Mouse (Mus musculus) lung, embryonic 14.5 days (tissue): ENCODE measurements at regions not wholly inside any gene's neighbourhood (a gene's known extent, or its start where the extent isn't known, plus 50 kb on each side); places are given as distances from the start of the nearest gene placed in this dataset.
"Not testable (repeated sequence)": the region's sequence is repeated elsewhere in the genome, so short reads cannot be mapped to it uniquely, and the experiment has no call there.

Experiments
- ATAC-seq: fragments of 200-750 bp; cut with Nextera tagmentation; 2 replicates; pipeline ENCODE4 v1.8.0; 2017; ENCODE audit warnings: mild to moderate bottlenecking, moderate TSS enrichment, moderate library complexity; ENCODE audit not compliant: insufficient read depth
- DNase-seq: peaks from one replicate; pipeline ENCODE4 v3.0.0-alpha.2; 2015
- H3K27ac ChIP-seq: fragments of 300-500 bp; sonication (generic); 2 replicates; pipeline ENCODE4 v1.5.1; 2014; ENCODE audit warnings: low read depth, mild to moderate bottlenecking, moderate library complexity
- H3K27me3 ChIP-seq: fragments of 300-500 bp; sonication (generic); 2 replicates; pipeline ENCODE4 v1.6.1; 2014; ENCODE audit warnings: low read length, control low read depth; ENCODE audit not compliant: insufficient read depth
- H3K36me3 ChIP-seq: fragments of 300-500 bp; sonication (generic); 2 replicates; pipeline ENCODE4 v1.6.1; 2014; ENCODE audit warnings: control low read depth; ENCODE audit not compliant: insufficient read depth
- H3K4me1 ChIP-seq: fragments of 300-500 bp; sonication (generic); 2 replicates; pipeline ENCODE4 v1.6.1; 2014; ENCODE audit warnings: antibody characterized with exemption, control low read depth; ENCODE audit not compliant: insufficient read depth
- H3K4me2 ChIP-seq: fragments of 300-500 bp; sonication (generic); 2 replicates; pipeline ENCODE4 v1.6.1; 2014; ENCODE audit warnings: mild to moderate bottlenecking
- H3K4me3 ChIP-seq: fragments of 300-500 bp; sonication (generic); 2 replicates; pipeline ENCODE4 v1.5.1; 2014; ENCODE audit warnings: low read depth, low read length
- H3K9ac ChIP-seq: fragments of 300-500 bp; sonication (generic); 2 replicates; pipeline ENCODE4 v1.6.1; 2014
- H3K9me3 ChIP-seq: fragments of 300-500 bp; sonication (generic); 2 replicates; pipeline ENCODE4 v1.6.1; 2016; ENCODE audit warnings: low read depth, low read length, control low read depth
- CTCF ChIP-seq: IDR thresholded peaks from 2 replicates; pipeline ENCODE4 v1.5.1; 2016; ENCODE audit warnings: antibody characterized with exemption, low read depth
- WGBS: fragments of 180-500 bp; shearing (Covaris S2); extraction: QIAGEN DNeasy Blood & Tissue Kit; methylation state at CpG from one replicate; pipeline ENCODE4 v1.1.7; 2014; 5-methylcytosine and 5-hydroxymethylcytosine counted together

DNA sequence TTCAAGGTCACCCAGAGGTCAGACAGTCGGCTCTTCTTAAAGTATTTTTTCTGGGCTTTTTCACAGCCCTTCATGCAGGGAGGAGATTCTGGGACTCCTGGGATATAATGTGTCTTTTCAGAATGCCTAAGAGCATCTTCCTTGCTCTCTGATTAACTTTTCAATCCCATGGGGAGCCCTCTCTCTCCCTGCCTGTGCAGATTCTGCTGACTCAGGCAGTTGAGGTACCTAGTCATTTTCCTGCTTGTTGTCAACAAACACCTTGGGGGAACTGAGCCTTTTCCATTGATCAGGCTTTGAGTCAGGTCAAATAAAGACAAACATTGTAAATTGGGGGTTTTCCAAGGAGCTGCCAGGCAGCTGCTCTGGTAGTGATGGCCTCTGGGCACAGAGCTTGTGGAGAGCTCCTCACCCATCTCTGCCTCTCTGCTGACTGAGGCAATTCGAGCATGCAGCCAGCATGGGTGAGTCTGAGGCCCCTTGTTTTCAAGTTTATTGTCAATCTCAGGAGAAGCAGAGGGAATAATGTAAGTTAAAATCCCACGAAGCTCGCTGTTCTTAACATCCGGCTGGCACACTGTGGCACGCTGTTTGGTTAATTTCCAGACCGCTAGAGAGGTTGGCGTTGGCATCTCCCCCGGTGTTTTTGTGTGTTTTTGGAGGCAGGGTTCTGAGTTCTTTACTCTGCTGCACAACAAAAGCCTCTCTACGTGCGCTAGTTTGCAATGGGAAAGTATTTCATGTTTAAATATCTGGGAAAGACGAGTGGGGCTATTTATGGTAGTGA is 159.8 kb upstream of the Trpc7 start:
- ATAC-seq (no peak), DNase-seq (no peak)
- WGBS = 65% methylated on average over 12 of the region's 12 CpGs

DNA sequence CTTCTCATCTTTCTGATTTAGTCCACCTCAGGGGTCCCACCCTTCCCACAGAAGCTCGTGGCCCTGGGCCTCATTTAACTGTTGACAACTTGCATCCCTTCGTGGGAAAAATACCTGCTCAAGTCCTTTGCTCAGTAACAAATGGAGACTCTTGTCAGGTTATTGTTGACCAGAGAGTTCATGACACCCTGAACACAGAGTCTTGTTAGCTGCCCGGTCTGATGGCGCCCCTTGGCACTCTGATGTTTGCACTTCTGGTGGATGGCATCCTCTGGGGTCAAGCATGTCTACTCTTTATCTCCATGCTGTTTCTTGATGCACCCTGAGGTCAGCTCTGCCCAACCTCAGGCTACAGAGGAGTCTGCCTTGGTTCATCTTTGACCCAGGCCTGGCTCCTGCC is 157.6 kb upstream of the Trpc7 start:
- no peak for DNase-seq
- no peaks in the 10 kb centered on the region for H3K27me3 ChIP-seq
- 60% methylated on average over 4 of the region's 4 CpGs for WGBS
- TF ChIP-seq CTCF = no peak
- H3K27ac ChIP-seq = no peak overlapping the region
- no peak overlapping the region for H3K9ac ChIP-seq
- no peak overlapping the region for H3K4me3 ChIP-seq
- ATAC-seq = no peak
- no peaks in the 10 kb centered on the region for H3K9me3 ChIP-seq
- no peaks in the 10 kb centered on the region for H3K4me1 ChIP-seq
- no peaks in the 10 kb centered on the region for H3K36me3 ChIP-seq
- no peak overlapping the region for H3K4me2 ChIP-seq

More for the DNA sequence above, 159.8 kb upstream of the Trpc7 start:
- Histone ChIP-seq H3K27ac (no peak overlapping the region), H3K9me3 (no peaks in the 10 kb centered on the region), H3K36me3 (no peaks in the 10 kb centered on the region), H3K4me3 (no peak overlapping the region), H3K9ac (no peak overlapping the region), H3K27me3 (no peaks in the 10 kb centered on the region), H3K4me2 (no peak overlapping the region), H3K4me1 (no peaks in the 10 kb centered on the region)
- no peak for TF ChIP-seq CTCF

- 5% methylated on average over 7 of the region's 9 CpGs for WGBS
- not testable (repeated sequence) for H3K27me3 ChIP-seq, H3K27ac ChIP-seq, H3K4me3 ChIP-seq, H3K4me1 ChIP-seq, H3K9ac ChIP-seq, H3K36me3 ChIP-seq, H3K4me2 ChIP-seq, H3K9me3 ChIP-seq
- ATAC-seq = peak; percentile 47; the same call in 1 of the 2 replicates
- DNase-seq = peak; percentile 63
Measured at GRCm38 (mm10) chr13:57046130-57046529, 150.3 kb upstream of the Trpc7 start.

- no peak for ATAC-seq
- no peak overlapping the region for H3K4me3 ChIP-seq
- H3K9me3 ChIP-seq = no peaks in the 10 kb centered on the region
- H3K4me1 ChIP-seq = no peaks in the 10 kb centered on the region
- no peaks in the 10 kb centered on the region for H3K36me3 ChIP-seq
- no peak overlapping the region for H3K4me2 ChIP-seq
- no peak overlapping the region for H3K9ac ChIP-seq
- no peak for TF ChIP-seq CTCF
- H3K27me3 ChIP-seq = no peaks in the 10 kb centered on the region
- no peak overlapping the region for H3K27ac ChIP-seq
- 83% methylated on average over 8 of the region's 8 CpGs for whole genome bisulfite sequencing
- no peak for DNase-seq
Measured at GRCm38 (mm10) chr13:57044455-57044854, 148.7 kb upstream of the Trpc7 start.

- WGBS = 67% methylated on average over 15 of the region's 15 CpGs
- Histone ChIP-seq H3K36me3 (no peaks in the 10 kb centered on the region), H3K9me3 (no peaks in the 10 kb centered on the region), H3K27ac (no peak overlapping the region), H3K27me3 (no peaks in the 10 kb centered on the region), H3K4me3 (no peak overlapping the region), H3K4me2 (no peak overlapping the region), H3K4me1 (no peaks in the 10 kb centered on the region), H3K9ac (no peak overlapping the region)
- DNase-seq = peak; percentile 3
- no peak for TF ChIP-seq CTCF
- no peak for ATAC-seq
Measured at GRCm38 (mm10) chr13:57043316-57043974, 147.7 kb upstream of the Trpc7 start.

- no peak overlapping the region for H3K4me3 ChIP-seq
- H3K9me3 ChIP-seq = no peaks in the 10 kb centered on the region
- no peaks in the 10 kb centered on the region for H3K36me3 ChIP-seq
- peak; percentile 56 for TF ChIP-seq CTCF
- no peak overlapping the region for H3K4me2 ChIP-seq
- no peak overlapping the region for H3K9ac ChIP-seq
- ATAC-seq (no peak), DNase-seq (no peak)
- no peaks in the 10 kb centered on the region for H3K27me3 ChIP-seq
- no peaks in the 10 kb centered on the region for H3K4me1 ChIP-seq
- 69% methylated on average over 5 of the region's 5 CpGs for WGBS
- no peak overlapping the region for H3K27ac ChIP-seq
Measured at GRCm38 (mm10) chr13:57042514-57042913, 146.7 kb upstream of the Trpc7 start.

DNA sequence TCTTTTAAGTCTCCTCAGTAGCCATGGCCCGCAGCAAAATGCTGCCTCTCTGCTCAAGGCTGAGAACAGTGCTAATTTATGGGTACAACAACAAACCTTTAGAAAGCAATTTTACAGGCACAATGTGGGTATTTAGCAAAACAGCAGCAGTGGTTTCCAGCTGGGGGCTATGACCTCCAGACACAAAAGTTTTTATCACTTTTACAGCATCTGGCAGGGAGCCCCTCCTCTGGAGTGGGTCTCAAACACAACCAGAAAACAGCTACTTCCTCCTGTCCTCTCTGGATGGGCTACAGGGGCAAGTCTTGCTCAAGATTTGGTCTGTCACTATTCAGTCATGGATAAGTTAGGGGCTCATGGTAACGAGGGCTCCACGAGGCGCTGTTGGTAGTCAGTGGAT is 137.1 kb upstream of the Trpc7 start:
- H3K4me1 ChIP-seq = no peaks in the 10 kb centered on the region
- H3K27me3 ChIP-seq = no peaks in the 10 kb centered on the region
- no peak overlapping the region for H3K9ac ChIP-seq
- no peak for DNase-seq
- ATAC-seq = no peak
- 81% methylated on average over 4 of the region's 4 CpGs for WGBS
- H3K36me3 ChIP-seq = no peaks in the 10 kb centered on the region
- no peak overlapping the region for H3K27ac ChIP-seq
- H3K9me3 ChIP-seq = no peaks in the 10 kb centered on the region
- no peak for TF ChIP-seq CTCF
- no peak overlapping the region for H3K4me3 ChIP-seq
- H3K4me2 ChIP-seq = no peak overlapping the region
